Mouse (Mus musculus) liver, adult 2 months (tissue): ENCODE data around the gene Uqcc2.

Experiments
- CTCF ChIP-seq: fragments of 200-500 bp; IDR thresholded peaks from 2 replicates; pipeline ENCODE4 v1.5.1; 2011; ENCODE audit warnings: low read depth, low read length, control low read depth
- POLR2A ChIP-seq: fragments of 200-500 bp; IDR thresholded peaks from 2 replicates; pipeline ENCODE4 v1.6.1; 2011; ENCODE audit warnings: low read length, control low read depth; ENCODE audit not compliant: insufficient read depth; ENCODE audit errors: extremely low read depth

DNA sequence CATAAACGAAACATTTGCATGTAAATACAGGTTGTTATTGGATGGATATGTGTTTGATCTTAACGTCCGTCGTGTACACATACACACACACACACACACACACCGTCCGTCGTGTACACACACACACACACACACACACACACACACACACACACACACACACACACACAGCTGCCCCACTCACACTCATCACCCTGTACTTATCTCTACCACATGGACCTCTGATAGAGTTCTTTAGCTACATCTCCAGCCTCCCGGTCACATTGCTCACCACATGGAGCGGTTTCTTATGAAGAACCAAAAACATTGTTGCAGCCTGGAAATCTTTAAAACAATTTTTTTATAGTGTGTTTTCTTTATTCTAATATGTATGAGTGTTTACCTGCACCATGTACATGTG lies 471 bp upstream of the Uqcc2 start:
- no peak for TF ChIP-seq POLR2A
- TF ChIP-seq CTCF: no peak
